Mouse (Mus musculus) monocyte, adult 59 days (primary cell): Measurements from ENCODE around the gene Appl2. TPM values are rescaled to one million over a fixed set of nuclear protein-coding genes. Genes with fewer than 3 reads are reported as not detected.

ENCODE experiments used
- total RNA-seq, 2 experiments: library from RNA; stranded (reverse); gene quantifications; one replicate each; pipeline ENCODE4 v1.2.4; 2023

The Appl2 gene
- 10 to 100 TPM; 50.7 to 52.6 TPM for total RNA-seq

GRCm38 (mm10) chr10:83648131-83649020 lies at the start of gene Appl2:
TSS of gene Appl2 (minus strand) at chr10:83648738.

Other genes starting within 250 kb of the Appl2 start
- not detected for gene Aldh1l2, start 114.6 kb downstream of the Appl2 start, total RNA-seq
- gene Washc4, start 105.0 kb downstream of the Appl2 start, total RNA-seq: 10 to 100 TPM; 37.8 to 40.0 TPM
- not detected for gene 1500009L16Rik, start 74.1 kb upstream of the Appl2 start, total RNA-seq